Mouse (Mus musculus): ENCODE measurements around the gene Tmem238. TPM values are rescaled to one million over a fixed set of nuclear protein-coding genes. Genes with fewer than 3 reads are reported as not detected.
"Not testable (repeated sequence)": the region's sequence is repeated elsewhere in the genome, so short reads cannot be mapped to it uniquely, and the experiment has no call there.

Tmem238 gene
- 2.5 TPM in 2 replicates for polyA plus RNA-seq (2016; fragmentation: Nextera tagmentation; extraction: Ambion mirVana)

DNA sequence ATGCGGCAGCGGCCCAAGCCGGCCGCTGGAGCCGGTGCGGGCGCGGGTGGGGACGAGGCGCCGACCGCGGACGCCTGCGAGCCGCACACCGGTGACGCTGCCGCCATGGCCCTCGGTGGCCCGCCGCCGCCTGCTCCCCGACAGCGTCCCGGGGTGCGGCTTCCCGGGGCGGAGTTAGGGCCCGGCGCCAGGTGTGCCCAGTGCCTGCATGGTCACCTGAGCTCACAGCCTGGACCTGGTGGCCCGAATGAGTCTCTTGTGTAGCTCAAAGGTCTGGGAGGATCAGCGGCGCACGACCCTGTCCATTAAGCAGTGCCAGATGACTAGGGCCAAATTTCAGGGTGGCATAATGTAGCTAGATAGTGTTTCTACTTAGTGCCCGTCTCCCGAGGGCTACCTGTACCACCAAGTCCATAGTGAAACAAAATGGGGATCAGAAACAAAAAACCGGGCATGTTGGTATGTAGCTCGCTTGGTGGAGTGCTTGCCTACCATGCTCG, at the start of gene Tmem238:
Gene Tmem238 (minus strand): TSS at position 221 of the 500 bp plus-strand sequence.
- no peaks in the 10 kb centered on the region for H3K9me3 ChIP-seq
- H3K36me3 ChIP-seq = peaks cover 9% of the 10 kb centered on the region
- H3K4me2 ChIP-seq (replicated peaks) = peak within 1 kb of the TSS; percentile 87
- peaks cover 44% of the 10 kb centered on the region for H3K27me3 ChIP-seq
- no peak for ATAC-seq (ENCODE audit: low FRiP score, low read depth)
- H3K4me3 ChIP-seq = peak within 1 kb of the TSS; percentile 56
- 15% methylated on average over 24 of the region's 40 CpGs for WGBS
- peaks cover 20% of the 10 kb centered on the region for H3K4me1 ChIP-seq
- peak within 1 kb of the TSS; percentile 82 for H3K9ac ChIP-seq (replicated peaks)
- H3K27ac ChIP-seq (replicated peaks) = peak within 1 kb of the TSS; percentile 61

DNA sequence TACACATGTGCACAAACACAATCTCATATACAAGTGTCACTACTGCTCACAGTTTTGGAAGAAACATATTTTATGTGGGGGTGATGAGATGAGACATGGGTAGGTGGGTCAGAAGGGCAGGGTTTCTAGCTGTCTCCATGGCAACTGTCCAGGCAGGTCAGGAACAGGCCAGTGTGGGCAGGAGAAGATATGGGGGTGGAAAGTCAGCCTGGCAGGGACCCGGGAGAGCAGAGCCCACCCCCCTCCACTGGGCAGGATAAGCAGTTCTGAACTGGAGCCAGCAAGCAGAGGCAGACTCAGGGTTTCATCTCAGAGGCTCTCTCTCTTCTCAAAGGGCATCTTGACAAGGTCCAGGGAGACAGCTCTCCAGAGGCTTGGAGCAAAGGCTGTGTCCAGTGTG, 48.2 kb upstream of the Tmem238 start:
- no peak overlapping the region for H3K4me3 ChIP-seq
- H3K9me3 ChIP-seq = no peaks in the 10 kb centered on the region
- H3K4me2 ChIP-seq (replicated peaks) = no peak overlapping the region
- peaks cover 83% of the 10 kb centered on the region for H3K27me3 ChIP-seq
- H3K36me3 ChIP-seq = no peaks in the 10 kb centered on the region
- 10% methylated on average over 1 of the region's 1 CpGs for WGBS
- H3K9ac ChIP-seq (replicated peaks) = no peak overlapping the region
- H3K27ac ChIP-seq (replicated peaks) = no peak overlapping the region
- H3K4me1 ChIP-seq = peaks cover 21% of the 10 kb centered on the region
- no peak for ATAC-seq (ENCODE audit: low FRiP score, low read depth)

DNA sequence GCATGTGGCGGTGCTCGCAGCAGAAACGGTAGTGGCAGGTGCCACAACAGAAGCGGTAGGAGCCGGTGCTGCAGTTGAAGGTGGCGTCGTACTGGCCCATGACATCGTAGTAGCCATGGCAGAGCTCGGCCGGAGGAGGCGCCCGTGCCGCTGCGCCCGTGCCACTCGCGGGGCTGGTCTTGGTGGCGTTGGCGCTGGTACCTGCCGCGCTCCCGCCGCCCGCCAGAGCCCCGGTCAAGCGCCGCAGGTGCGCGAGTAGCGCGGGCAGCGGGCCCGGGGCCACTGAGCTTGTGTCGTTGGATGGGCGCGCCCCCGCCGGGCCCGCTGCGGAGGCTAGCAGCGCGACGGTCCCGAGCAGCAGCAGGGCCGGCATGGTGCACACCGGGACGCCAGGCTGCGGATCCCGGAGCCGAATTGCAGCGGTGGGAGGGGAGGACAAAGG, 46.9 kb upstream of the Tmem238 start:
- ATAC-seq (ENCODE audit: low FRiP score, low read depth) = peak; percentile 93
- H3K4me3 ChIP-seq = peak overlapping the region; percentile 54
- no peaks in the 10 kb centered on the region for H3K36me3 ChIP-seq
- H3K27ac ChIP-seq (replicated peaks) = peak overlapping the region; percentile 71
- under 1% methylated on average over 44 of the region's 51 CpGs for WGBS
- H3K4me1 ChIP-seq = peaks cover 9% of the 10 kb centered on the region
- H3K9ac ChIP-seq (replicated peaks) = peak overlapping the region; percentile 67
- H3K27me3 ChIP-seq = peaks cover 83% of the 10 kb centered on the region
- H3K9me3 ChIP-seq = no peaks in the 10 kb centered on the region
- H3K4me2 ChIP-seq (replicated peaks) = peak overlapping the region; percentile 71

DNA sequence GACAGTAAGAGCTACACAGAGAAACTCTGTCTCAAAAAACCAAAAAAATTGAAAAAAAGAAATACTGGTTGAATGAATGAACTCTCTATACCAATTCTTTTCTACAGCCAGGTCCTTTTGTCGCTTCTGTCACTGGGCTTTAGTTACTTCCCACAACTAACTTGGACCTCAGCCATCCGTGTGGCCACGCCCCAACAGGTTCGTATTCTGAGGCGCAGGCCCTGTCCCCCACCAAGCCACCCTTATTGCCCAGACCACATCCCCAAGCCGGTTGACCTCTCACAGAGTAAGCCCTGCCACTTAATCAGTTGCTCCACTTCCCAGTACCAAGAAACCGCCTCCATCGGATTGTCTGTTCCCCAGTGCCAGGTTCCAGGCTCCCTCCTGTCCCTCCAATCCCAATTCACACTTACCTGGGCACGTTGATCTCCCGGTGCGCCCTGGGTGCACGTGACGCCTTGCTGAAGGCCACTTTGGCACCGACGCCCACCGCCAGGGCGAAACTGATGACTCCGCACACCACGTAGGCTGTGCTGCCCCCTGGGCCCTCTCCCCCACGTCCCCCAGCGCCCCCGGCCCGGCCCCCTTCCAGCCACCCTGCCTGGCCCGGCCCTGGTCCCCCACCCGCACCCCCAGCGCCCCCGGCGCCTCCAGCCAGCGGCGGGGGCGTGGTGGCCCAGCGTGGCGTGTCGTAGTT, 46.3 kb upstream of the Tmem238 start:
- WGBS = 5% methylated on average over 34 of the region's 34 CpGs
- Histone ChIP-seq H3K27me3 (peaks cover 86% of the 10 kb centered on the region), H3K4me3 (peak overlapping the region; percentile 54), H3K36me3 (no peaks in the 10 kb centered on the region), H3K9me3 (no peaks in the 10 kb centered on the region), H3K27ac (replicated peaks) (peak overlapping the region; percentile 71), H3K4me1 (peaks cover 9% of the 10 kb centered on the region), H3K4me2 (replicated peaks) (peak overlapping the region; percentile 71), H3K9ac (replicated peaks) (peak overlapping the region; percentile 67)
- peak; percentile 68 for ATAC-seq (ENCODE audit: low FRiP score, low read depth)

DNA sequence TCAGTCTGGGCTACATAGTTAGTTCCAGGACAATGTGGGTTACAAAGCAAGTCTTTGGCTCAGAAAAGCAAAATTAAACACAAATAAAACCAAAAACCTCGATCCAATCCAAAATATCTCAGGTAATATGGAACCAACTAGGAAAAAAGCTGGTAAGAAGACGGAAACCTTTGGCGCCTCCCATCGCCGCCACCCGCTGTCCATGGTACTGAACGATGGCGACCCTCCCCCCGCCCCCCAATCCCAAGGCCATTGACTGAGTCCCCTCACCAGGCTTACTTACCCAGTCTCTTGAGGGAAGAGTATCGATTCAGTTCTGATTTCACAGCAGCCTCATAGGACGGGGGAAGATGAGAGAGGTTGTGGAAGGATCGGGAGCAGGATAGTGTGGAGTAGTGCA, 41.0 kb upstream of the Tmem238 start:
- Histone ChIP-seq H3K9ac (replicated peaks) (0 out of 2 replicates have a peak overlapping the region, but pooled peaks have one; percentile 6), H3K4me3 (no peak overlapping the region), H3K4me2 (replicated peaks) (no peak overlapping the region), H3K4me1 (no peaks in the 10 kb centered on the region), H3K27ac (replicated peaks) (no peak overlapping the region), H3K27me3 (peaks cover 65% of the 10 kb centered on the region), H3K9me3 (no peaks in the 10 kb centered on the region), H3K36me3 (peaks cover 6% of the 10 kb centered on the region; the same call in 1 of the 2 replicates)
- no peak for ATAC-seq (ENCODE audit: low FRiP score, low read depth)
- WGBS = 6% methylated on average over 12 of the region's 12 CpGs

DNA sequence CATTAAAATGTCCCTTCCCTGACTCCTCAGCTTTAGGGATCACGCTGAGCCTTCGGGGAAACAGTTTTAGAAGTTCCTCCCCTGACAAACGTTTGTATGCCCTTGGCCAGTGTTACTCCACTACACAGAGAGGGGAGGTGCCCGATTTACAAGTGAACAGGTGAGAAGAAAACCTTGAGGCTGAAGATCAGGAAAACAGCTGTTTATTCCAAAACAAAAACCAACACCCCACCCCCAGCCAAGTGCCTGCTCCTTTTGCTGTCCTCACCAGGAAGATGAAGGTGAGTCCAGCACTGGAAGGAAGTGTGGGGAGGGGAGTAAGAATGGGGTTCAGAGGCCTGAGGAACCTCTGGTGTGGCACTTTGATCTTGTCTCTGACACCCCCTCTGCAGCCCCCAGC, 35.9 kb upstream of the Tmem238 start:
- H3K9ac ChIP-seq (replicated peaks) = no peak overlapping the region
- no peaks in the 10 kb centered on the region for H3K4me1 ChIP-seq
- no peaks in the 10 kb centered on the region for H3K9me3 ChIP-seq
- 58% methylated on average over 4 of the region's 4 CpGs for WGBS
- H3K4me3 ChIP-seq = no peak overlapping the region
- H3K4me2 ChIP-seq (replicated peaks) = no peak overlapping the region
- no peak overlapping the region for H3K27ac ChIP-seq (replicated peaks)
- peaks cover 6% of the 10 kb centered on the region; the same call in 1 of the 2 replicates for H3K36me3 ChIP-seq
- ATAC-seq (ENCODE audit: low FRiP score, low read depth) = no peak
- H3K27me3 ChIP-seq = peaks cover 20% of the 10 kb centered on the region

DNA sequence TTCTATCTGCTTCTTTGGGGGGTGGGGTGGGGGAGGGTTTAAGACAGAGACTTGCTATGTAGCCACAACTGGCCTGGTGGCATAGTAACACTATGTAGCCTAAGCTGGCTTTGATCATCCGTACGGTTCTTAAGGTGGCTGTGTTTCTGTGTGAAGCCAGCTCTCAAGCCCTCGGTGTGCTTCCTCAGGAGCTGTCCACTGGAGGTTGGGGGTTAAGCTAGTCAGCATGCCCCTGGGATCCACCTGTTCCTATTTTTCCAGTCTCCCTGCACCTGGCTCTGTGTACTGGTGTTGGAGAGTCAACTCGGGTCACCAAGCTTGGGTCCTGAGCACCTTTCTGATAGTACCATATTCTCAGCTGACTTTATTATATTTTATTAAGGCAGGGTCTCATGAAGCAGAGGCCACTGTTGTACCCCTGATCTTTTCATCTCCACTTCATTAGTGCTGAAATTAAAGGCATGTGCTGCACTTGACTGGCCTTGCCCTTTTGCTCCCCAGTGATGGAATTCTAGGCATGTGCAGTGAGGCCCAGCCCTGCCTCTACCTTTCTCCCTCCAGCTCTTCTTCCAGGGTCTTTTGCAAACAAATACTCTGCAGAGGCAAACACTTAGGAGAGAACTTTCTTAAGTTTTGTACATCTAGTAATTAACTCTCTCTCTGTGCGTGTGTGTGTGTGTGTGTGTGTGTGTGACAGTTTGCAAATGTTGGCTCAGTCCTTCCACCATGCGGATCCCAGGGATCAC, 32.9 kb upstream of the Tmem238 start:
- H3K4me1 ChIP-seq = no peaks in the 10 kb centered on the region
- 71% methylated on average over 6 of the region's 6 CpGs for WGBS
- no peak overlapping the region for H3K4me3 ChIP-seq
- no peak overlapping the region for H3K27ac ChIP-seq (replicated peaks)
- no peak overlapping the region for H3K9ac ChIP-seq (replicated peaks)
- H3K9me3 ChIP-seq = no peaks in the 10 kb centered on the region
- no peaks in the 10 kb centered on the region for H3K27me3 ChIP-seq
- no peak overlapping the region for H3K4me2 ChIP-seq (replicated peaks)
- no peak for ATAC-seq (ENCODE audit: low FRiP score, low read depth)
- H3K36me3 ChIP-seq = no peaks in the 10 kb centered on the region

DNA sequence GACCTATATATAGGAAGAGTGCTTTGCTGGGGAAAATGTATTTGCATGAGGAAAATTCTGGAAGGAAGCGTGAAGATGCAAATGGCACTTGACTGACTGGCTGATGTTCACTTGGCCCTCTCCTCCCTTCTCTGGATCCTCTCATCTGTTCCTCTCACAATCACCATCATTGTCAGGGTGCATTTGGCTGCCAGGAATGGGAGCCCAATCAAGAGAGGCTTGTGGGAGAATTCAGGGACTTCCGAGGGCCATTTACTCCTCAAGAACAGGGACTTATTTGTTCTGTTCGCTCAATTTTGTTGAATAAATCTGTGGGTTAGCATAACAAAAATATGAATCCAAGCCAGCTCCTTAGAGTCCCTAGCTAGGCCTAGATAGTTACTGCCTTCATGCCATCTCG, 32.2 kb upstream of the Tmem238 start:
- no peaks in the 10 kb centered on the region for H3K4me1 ChIP-seq
- no peak for ATAC-seq (ENCODE audit: low FRiP score, low read depth)
- H3K27me3 ChIP-seq = no peaks in the 10 kb centered on the region
- WGBS = 90% methylated on average over 4 of the region's 4 CpGs
- no peak overlapping the region for H3K4me2 ChIP-seq (replicated peaks)
- H3K9ac ChIP-seq (replicated peaks) = no peak overlapping the region
- H3K4me3 ChIP-seq = no peak overlapping the region
- H3K36me3 ChIP-seq = no peaks in the 10 kb centered on the region
- no peak overlapping the region for H3K27ac ChIP-seq (replicated peaks)
- no peaks in the 10 kb centered on the region for H3K9me3 ChIP-seq

DNA sequence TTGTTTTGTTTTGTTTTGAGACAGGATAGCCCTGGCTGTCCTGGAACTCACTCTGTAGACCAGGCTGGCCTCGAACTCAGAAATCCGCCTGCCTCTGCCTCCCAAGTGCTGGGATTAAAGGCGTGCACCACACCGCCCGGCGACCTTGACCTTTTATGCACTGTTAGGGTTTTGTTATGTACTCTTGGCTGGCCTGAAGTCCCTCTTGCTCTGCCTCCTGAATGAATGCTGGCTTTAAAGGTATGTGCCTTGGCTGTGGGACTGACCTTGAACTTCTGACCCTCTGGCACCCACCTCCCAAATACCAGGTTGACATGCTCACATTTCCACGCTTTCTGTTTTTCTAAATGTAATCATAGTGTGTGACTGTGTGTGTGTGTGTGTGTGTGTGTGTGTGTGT, 31.5 kb upstream of the Tmem238 start:
- WGBS = 82% methylated on average over 7 of the region's 7 CpGs
- not testable (repeated sequence) for H3K36me3 ChIP-seq; H3K27ac ChIP-seq (replicated peaks)

DNA sequence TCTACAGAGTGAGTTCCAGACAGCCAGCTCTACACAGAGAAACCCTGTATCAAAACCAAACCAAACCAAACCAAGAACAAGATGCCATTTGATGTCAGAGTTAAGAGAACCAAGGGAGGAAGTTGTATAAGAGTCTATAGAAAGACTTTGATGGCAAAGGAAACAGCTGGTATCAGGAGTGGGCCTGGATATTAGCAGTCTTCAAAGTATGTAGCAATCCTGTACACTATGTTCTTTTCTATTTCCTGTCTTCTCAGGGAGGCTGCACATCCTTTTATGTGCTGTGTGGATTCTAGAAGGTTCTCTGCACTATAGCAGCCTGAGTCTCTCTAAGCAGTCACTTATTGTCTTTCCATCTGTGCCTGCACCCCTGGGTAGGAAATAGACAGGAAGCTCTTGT, 27.1 kb upstream of the Tmem238 start:
- no peaks in the 10 kb centered on the region for H3K9me3 ChIP-seq
- no peaks in the 10 kb centered on the region for H3K27me3 ChIP-seq
- H3K4me3 ChIP-seq = no peak overlapping the region
- H3K36me3 ChIP-seq = no peaks in the 10 kb centered on the region
- no peak overlapping the region for H3K27ac ChIP-seq (replicated peaks)
- no peak overlapping the region for H3K9ac ChIP-seq (replicated peaks)
- ATAC-seq (ENCODE audit: low FRiP score, low read depth) = no peak
- H3K4me2 ChIP-seq (replicated peaks) = no peak overlapping the region
- H3K4me1 ChIP-seq = peaks cover 8% of the 10 kb centered on the region

More for the DNA sequence above, 31.5 kb upstream of the Tmem238 start:
- ATAC-seq (ENCODE audit: low FRiP score, low read depth); H3K9me3 ChIP-seq; H3K27me3 ChIP-seq; H3K4me1 ChIP-seq; H3K4me2 ChIP-seq (replicated peaks); H3K9ac ChIP-seq (replicated peaks); H3K4me3 ChIP-seq: not testable (repeated sequence)

DNA sequence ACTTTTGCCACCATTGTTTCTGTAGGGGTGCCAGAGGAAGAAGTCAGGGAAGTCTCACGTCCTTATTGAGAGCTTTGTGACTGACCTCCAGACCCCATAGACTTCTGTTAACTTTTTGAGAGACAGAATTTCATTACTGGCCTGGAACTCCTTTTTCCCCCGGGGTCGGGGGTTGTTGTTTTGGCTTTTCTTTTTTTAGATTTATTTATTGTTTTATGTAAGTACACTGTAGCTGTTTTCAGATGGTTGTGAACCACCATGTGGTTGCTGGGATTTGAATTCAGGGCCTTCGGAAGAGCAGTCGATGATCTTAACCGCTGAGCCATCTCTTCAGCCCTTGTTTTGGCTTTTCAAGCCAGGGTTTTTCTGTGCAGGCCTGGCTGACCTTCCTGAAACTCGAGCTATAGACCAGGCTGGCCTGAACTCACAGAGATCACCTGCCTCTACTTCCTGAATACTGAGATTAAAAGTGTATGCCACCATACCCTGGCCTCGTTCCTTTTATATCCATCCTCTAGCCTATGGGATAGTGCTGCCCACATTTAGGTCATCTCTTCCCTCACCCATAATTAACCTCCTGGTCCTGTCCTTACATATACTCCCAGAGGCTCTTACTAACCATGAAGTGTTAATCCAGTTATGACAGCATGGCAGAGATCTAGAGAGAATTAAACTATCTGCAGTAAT, 23.8 kb upstream of the Tmem238 start:
- Histone ChIP-seq H3K36me3 (peaks cover 24% of the 10 kb centered on the region), H3K4me3 (peak overlapping the region; percentile 97), H3K4me1 (peaks cover 27% of the 10 kb centered on the region), H3K27ac (replicated peaks) (peak overlapping the region; percentile 82), H3K4me2 (replicated peaks) (peak overlapping the region; percentile 81), H3K9ac (replicated peaks) (peak overlapping the region; percentile 62), H3K9me3 (no peaks in the 10 kb centered on the region), H3K27me3 (no peaks in the 10 kb centered on the region)
- no peak for ATAC-seq (ENCODE audit: low FRiP score, low read depth)
- WGBS = 28% methylated on average over 8 of the region's 8 CpGs

Measured in midbrain, embryonic 12.5 days (tissue).